Mouse (Mus musculus) heart, embryonic 12.5 days (tissue): ENCODE results near the gene Anxa6. TPM values are rescaled to one million over a fixed set of nuclear protein-coding genes. Genes with fewer than 3 reads are reported as not detected.

ENCODE experiments used
- ATAC-seq: fragments of 200-750 bp; cut with Nextera tagmentation; 2 replicates; pipeline ENCODE4 v1.8.0; 2017; ENCODE audit warnings: moderate TSS enrichment, moderate library complexity; ENCODE audit not compliant: insufficient number of reproducible peaks, low FRiP score
- H3K27ac ChIP-seq: fragments of 300-500 bp; sonication (generic); 2 replicates; pipeline ENCODE4 v1.5.1; 2016; ENCODE audit warnings: mild to moderate bottlenecking, moderate library complexity; ENCODE audit not compliant: poor library complexity, severe bottlenecking
- H3K27me3 ChIP-seq: fragments of 300-500 bp; sonication (generic); replicated peaks from 2 replicates; pipeline ENCODE4 v1.6.1; 2016; ENCODE audit warnings: mild to moderate bottlenecking, moderate library complexity
- H3K36me3 ChIP-seq: fragments of 300-500 bp; sonication (generic); 2 replicates; pipeline ENCODE4 v1.6.1; 2016; ENCODE audit warnings: mild to moderate bottlenecking, moderate library complexity
- H3K4me1 ChIP-seq: fragments of 300-500 bp; sonication (generic); replicated peaks from 2 replicates; pipeline ENCODE4 v1.6.1; 2016; ENCODE audit warnings: mild to moderate bottlenecking
- H3K4me2 ChIP-seq: fragments of 300-500 bp; sonication (generic); 2 replicates; pipeline ENCODE4 v1.6.1; 2016; ENCODE audit warnings: mild to moderate bottlenecking, moderate library complexity
- H3K4me3 ChIP-seq: fragments of 300-500 bp; sonication (generic); 2 replicates; pipeline ENCODE4 v1.5.1; 2016; ENCODE audit warnings: mild to moderate bottlenecking
- H3K9ac ChIP-seq: fragments of 300-500 bp; sonication (generic); 2 replicates; pipeline ENCODE4 v1.6.1; 2016; ENCODE audit warnings: mild to moderate bottlenecking, moderate library complexity
- H3K9me3 ChIP-seq: fragments of 300-500 bp; sonication (generic); replicated peaks from 2 replicates; pipeline ENCODE4 v1.6.1; 2016; ENCODE audit warnings: mild to moderate bottlenecking, moderate library complexity
- WGBS: fragments of 180-500 bp; shearing (Covaris S2); methylation state at CpG from one replicate; pipeline ENCODE4 v1.1.7; 2016; 5-methylcytosine and 5-hydroxymethylcytosine counted together
- polyA plus RNA-seq: library from polyadenylated mRNA; unstranded; fragments of >200 nt; fragmentation: Nextera tagmentation; extraction: Ambion mirVana; gene quantifications from 2 replicates; pipeline ENCODE4 v1.2.1, GENCODE M21; 2016

Anxa6 gene
- polyA plus RNA-seq, 1 experiment from 2014 or later = 339 TPM

GRCm38 (mm10) chr11:55017201-55017600 is 16.0 kb downstream of the Anxa6 start:
- ATAC-seq = no peak
- H3K4me3 ChIP-seq = no peak overlapping the region
- no peaks in the 10 kb centered on the region for H3K27me3 ChIP-seq
- H3K4me2 ChIP-seq = no peak overlapping the region
- H3K36me3 ChIP-seq = peaks cover 73% of the 10 kb centered on the region
- H3K9ac ChIP-seq = 0 out of 2 replicates have a peak overlapping the region, but pooled peaks have one; percentile 22
- peak overlapping the region; percentile 91 for H3K27ac ChIP-seq
- H3K4me1 ChIP-seq = peaks cover 89% of the 10 kb centered on the region
- H3K9me3 ChIP-seq = no peaks in the 10 kb centered on the region
- WGBS = 87% methylated on average over 2 of the region's 2 CpGs

GRCm38 (mm10) chr11:55016758-55017157 is 16.5 kb downstream of the Anxa6 start:
- no peak overlapping the region for H3K4me3 ChIP-seq
- H3K4me1 ChIP-seq = peaks cover 84% of the 10 kb centered on the region
- ATAC-seq = no peak
- H3K27me3 ChIP-seq = no peaks in the 10 kb centered on the region
- 63% methylated on average over 1 of the region's 1 CpGs for WGBS
- H3K9me3 ChIP-seq = no peaks in the 10 kb centered on the region
- H3K9ac ChIP-seq = 0 out of 2 replicates have a peak overlapping the region, but pooled peaks have one; percentile 22
- H3K36me3 ChIP-seq = peaks cover 77% of the 10 kb centered on the region
- peak overlapping the region; percentile 91 for H3K27ac ChIP-seq
- H3K4me2 ChIP-seq = no peak overlapping the region

- H3K9ac ChIP-seq = peak overlapping the region; percentile 42; the same call in 1 of the 2 replicates
- H3K9me3 ChIP-seq = no peaks in the 10 kb centered on the region
- no peak overlapping the region for H3K4me3 ChIP-seq
- 32% methylated on average over 9 of the region's 9 CpGs for WGBS
- H3K36me3 ChIP-seq = peaks cover 81% of the 10 kb centered on the region
- ATAC-seq = peak; percentile 69
- H3K4me1 ChIP-seq = peaks cover 75% of the 10 kb centered on the region
- H3K27ac ChIP-seq = peak overlapping the region; percentile 91
- peak overlapping the region; percentile 8; the same call in 1 of the 2 replicates for H3K4me2 ChIP-seq
- no peaks in the 10 kb centered on the region for H3K27me3 ChIP-seq
Observed at GRCm38 (mm10) chr11:55015831-55016241, 17.4 kb downstream of the Anxa6 start.

DNA sequence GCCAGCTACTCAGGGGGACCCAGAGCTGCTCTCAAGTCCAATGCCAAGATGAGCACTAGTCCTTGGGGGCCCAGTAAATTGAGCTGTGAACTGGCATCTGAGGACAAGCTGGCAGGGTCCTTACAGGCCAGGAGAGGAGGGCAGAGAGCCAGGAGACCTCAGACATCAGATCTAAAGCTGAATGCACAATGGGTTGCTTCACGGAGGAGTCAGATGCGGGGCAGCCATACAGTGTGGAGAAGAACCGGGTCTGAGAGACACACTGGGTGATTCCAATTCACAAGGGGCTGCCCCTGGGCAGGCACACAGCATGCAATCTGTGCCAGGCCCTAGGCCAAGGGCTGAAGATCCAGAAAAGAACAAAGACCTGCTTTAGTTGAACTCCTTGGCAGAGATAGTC is 18.0 kb downstream of the Anxa6 start:
- 0 out of 2 replicates have a peak overlapping the region, but pooled peaks have one; percentile 8 for H3K4me2 ChIP-seq
- 57% methylated on average over 3 of the region's 3 CpGs for WGBS

DNA sequence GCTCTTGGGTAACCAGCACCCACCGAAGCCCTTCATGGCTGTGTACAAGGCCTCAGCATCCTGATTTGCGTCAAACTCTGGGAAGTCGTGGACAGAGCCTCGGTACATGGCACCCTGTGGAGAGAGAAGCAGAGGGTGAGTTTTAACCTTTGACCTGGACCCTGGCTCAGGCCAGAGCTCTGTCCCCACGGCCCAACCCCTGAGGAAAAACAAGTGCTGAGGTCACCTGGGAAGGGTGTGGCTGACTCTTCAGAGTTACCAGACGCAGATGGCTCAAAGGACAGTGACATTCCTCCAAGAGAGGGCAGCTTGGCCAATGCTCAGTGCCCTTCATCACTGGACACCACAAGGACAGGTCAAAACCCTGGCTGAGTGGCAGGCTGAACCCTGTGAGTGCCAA is 19.4 kb downstream of the Anxa6 start:
- Histone ChIP-seq H3K4me2 (no peak overlapping the region), H3K4me1 (peaks cover 55% of the 10 kb centered on the region), H3K9ac (no peak overlapping the region), H3K27ac (no peak overlapping the region), H3K9me3 (no peaks in the 10 kb centered on the region), H3K4me3 (no peak overlapping the region), H3K36me3 (peaks cover 83% of the 10 kb centered on the region), H3K27me3 (no peaks in the 10 kb centered on the region)
- ATAC-seq = 0 out of 2 replicates have a peak, but pooled peaks have one; percentile 40
- 79% methylated on average over 6 of the region's 6 CpGs for WGBS

More for the DNA sequence above, 18.0 kb downstream of the Anxa6 start:
- no peaks in the 10 kb centered on the region for H3K27me3 ChIP-seq
- peaks cover 69% of the 10 kb centered on the region for H3K4me1 ChIP-seq
- peak overlapping the region; percentile 42; the same call in 1 of the 2 replicates for H3K9ac ChIP-seq
- H3K9me3 ChIP-seq = no peaks in the 10 kb centered on the region
- H3K4me3 ChIP-seq = no peak overlapping the region
- H3K27ac ChIP-seq = peak overlapping the region; percentile 91
- peaks cover 81% of the 10 kb centered on the region for H3K36me3 ChIP-seq
- no peak for ATAC-seq

GRCm38 (mm10) chr11:55012551-55013521 is 20.4 kb downstream of the Anxa6 start:
- Histone ChIP-seq H3K9ac (no peak overlapping the region), H3K4me1 (peaks cover 45% of the 10 kb centered on the region), H3K4me2 (no peak overlapping the region), H3K36me3 (peaks cover 85% of the 10 kb centered on the region), H3K27me3 (no peaks in the 10 kb centered on the region), H3K27ac (no peak overlapping the region), H3K9me3 (no peaks in the 10 kb centered on the region), H3K4me3 (no peak overlapping the region)
- 71% methylated on average over 5 of the region's 5 CpGs for WGBS
- ATAC-seq = no peak

DNA sequence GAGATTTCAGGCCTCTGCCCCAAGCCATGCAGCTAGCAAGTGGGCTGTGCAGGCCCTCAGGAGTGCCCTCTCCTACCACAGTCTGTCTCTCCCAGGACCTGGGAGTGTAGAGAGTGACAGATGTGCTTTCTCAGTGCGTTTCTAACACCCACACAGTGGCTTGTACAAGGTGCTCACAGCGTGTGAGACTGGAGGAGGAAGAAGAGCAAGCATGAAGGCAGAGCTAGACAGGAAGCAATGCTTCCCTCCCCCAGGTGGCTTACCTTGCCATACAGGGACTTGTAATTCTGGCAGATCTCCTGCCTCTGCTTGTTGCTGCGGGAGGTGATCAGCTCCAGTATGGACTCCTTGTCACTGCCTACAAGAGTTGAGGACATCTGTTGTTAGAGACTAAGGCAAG is 21.8 kb downstream of the Anxa6 start:
- no peak for ATAC-seq
- H3K4me2 ChIP-seq = no peak overlapping the region
- peaks cover 31% of the 10 kb centered on the region for H3K4me1 ChIP-seq
- H3K27ac ChIP-seq = no peak overlapping the region
- H3K36me3 ChIP-seq = peaks cover 90% of the 10 kb centered on the region
- no peaks in the 10 kb centered on the region for H3K9me3 ChIP-seq
- H3K9ac ChIP-seq = no peak overlapping the region
- no peak overlapping the region for H3K4me3 ChIP-seq
- H3K27me3 ChIP-seq = no peaks in the 10 kb centered on the region
- WGBS = 78% methylated on average over 3 of the region's 3 CpGs

DNA sequence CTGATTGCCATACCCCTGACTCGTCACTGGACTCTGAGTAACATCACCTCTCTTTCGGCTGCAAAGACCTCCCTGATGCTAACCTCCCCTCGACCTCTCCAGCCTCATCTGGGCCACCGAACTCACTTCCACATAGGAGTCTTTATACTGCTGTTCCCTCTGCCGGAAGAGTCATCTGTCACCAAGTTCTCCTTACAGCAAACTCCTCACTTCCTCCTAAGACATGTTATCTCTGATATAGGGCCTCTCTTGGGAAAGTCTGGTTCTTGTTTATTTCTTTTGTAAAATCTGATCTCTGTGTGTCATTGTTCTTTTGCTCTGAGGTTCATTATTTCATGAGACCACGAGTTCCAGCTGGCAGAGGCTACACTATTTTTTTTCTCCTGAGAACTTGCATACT is 25.0 kb downstream of the Anxa6 start:
- ATAC-seq = no peak
- WGBS = 45% methylated on average over 6 of the region's 6 CpGs

GRCm38 (mm10) chr11:55005684-55006083 is 27.6 kb downstream of the Anxa6 start:
- H3K27me3 ChIP-seq = no peaks in the 10 kb centered on the region
- H3K9me3 ChIP-seq = peaks cover 5% of the 10 kb centered on the region; the same call in 1 of the 2 replicates
- no peak for ATAC-seq
- no peaks in the 10 kb centered on the region for H3K4me1 ChIP-seq
- H3K36me3 ChIP-seq = peaks cover 97% of the 10 kb centered on the region
- WGBS = 77% methylated on average over 5 of the region's 5 CpGs
- H3K9ac ChIP-seq = no peak overlapping the region
- H3K4me3 ChIP-seq = no peak overlapping the region
- no peak overlapping the region for H3K27ac ChIP-seq
- no peak overlapping the region for H3K4me2 ChIP-seq

More for the DNA sequence above, 25.0 kb downstream of the Anxa6 start:
- H3K9ac ChIP-seq = no peak overlapping the region
- peaks cover 100% of the 10 kb centered on the region for H3K36me3 ChIP-seq
- H3K9me3 ChIP-seq = no peaks in the 10 kb centered on the region
- H3K4me2 ChIP-seq = no peak overlapping the region
- no peak overlapping the region for H3K27ac ChIP-seq
- no peaks in the 10 kb centered on the region for H3K27me3 ChIP-seq
- peaks cover 7% of the 10 kb centered on the region for H3K4me1 ChIP-seq
- H3K4me3 ChIP-seq = no peak overlapping the region

GRCm38 (mm10) chr11:55004970-55005502 is 28.2 kb downstream of the Anxa6 start:
- Histone ChIP-seq H3K4me3 (no peak overlapping the region), H3K27ac (no peak overlapping the region), H3K27me3 (no peaks in the 10 kb centered on the region), H3K9ac (no peak overlapping the region), H3K9me3 (peaks cover 5% of the 10 kb centered on the region; the same call in 1 of the 2 replicates), H3K4me1 (0 out of 2 replicates have a peak, but pooled peaks cover under 1% of the 10 kb centered on the region), H3K4me2 (no peak overlapping the region), H3K36me3 (peaks cover 97% of the 10 kb centered on the region)
- 80% methylated on average over 7 of the region's 7 CpGs for WGBS
- no peak for ATAC-seq

- Histone ChIP-seq H3K4me2 (no peak overlapping the region), H3K4me1 (peaks cover 24% of the 10 kb centered on the region), H3K36me3 (peaks cover 85% of the 10 kb centered on the region), H3K27ac (peak overlapping the region; percentile 19; the same call in 1 of the 2 replicates), H3K27me3 (no peaks in the 10 kb centered on the region), H3K9me3 (peaks cover 5% of the 10 kb centered on the region; the same call in 1 of the 2 replicates), H3K9ac (no peak overlapping the region), H3K4me3 (no peak overlapping the region)
- 67% methylated on average over 2 of the region's 2 CpGs for WGBS
- no peak for ATAC-seq
Observed at GRCm38 (mm10) chr11:54998708-54999107, 34.5 kb downstream of the Anxa6 start.
